Mouse (Mus musculus) limb, embryonic 15.5 days (tissue): ENCODE measurements at regions not wholly inside any gene's neighbourhood (a gene's known extent, or its start where the extent isn't known, plus 50 kb on each side); places are given as distances from the start of the nearest gene placed in this dataset.

Experiments
- ATAC-seq: fragments of 200-750 bp; cut with Nextera tagmentation; 2 replicates; pipeline ENCODE4 v1.8.0; 2017; ENCODE audit warnings: low read depth, moderate TSS enrichment; ENCODE audit not compliant: insufficient number of reproducible peaks, low FRiP score, low TSS enrichment
- H3K27ac ChIP-seq: fragments of 300-500 bp; sonication (generic); 2 replicates; pipeline ENCODE4 v1.5.1; 2015; ENCODE audit warnings: moderate library complexity, mild to moderate bottlenecking, inconsistent platforms
- H3K27me3 ChIP-seq: fragments of 300-500 bp; sonication (generic); 2 replicates; pipeline ENCODE4 v1.6.1; 2015; ENCODE audit warnings: inconsistent platforms
- H3K36me3 ChIP-seq: fragments of 300-500 bp; sonication (generic); 2 replicates; pipeline ENCODE4 v1.6.1; 2015; ENCODE audit warnings: inconsistent platforms
- H3K4me1 ChIP-seq: fragments of 300-500 bp; sonication (generic); 2 replicates; pipeline ENCODE4 v1.6.1; 2015; ENCODE audit warnings: inconsistent platforms
- H3K4me2 ChIP-seq: fragments of 300-500 bp; sonication (generic); 2 replicates; pipeline ENCODE4 v1.6.1; 2015; ENCODE audit warnings: mild to moderate bottlenecking, inconsistent platforms
- H3K4me3 ChIP-seq: fragments of 300-500 bp; sonication (generic); 2 replicates; pipeline ENCODE4 v1.5.1; 2015; ENCODE audit warnings: mild to moderate bottlenecking, inconsistent platforms
- H3K9ac ChIP-seq: fragments of 300-500 bp; sonication (generic); 2 replicates; pipeline ENCODE4 v1.6.1; 2015; ENCODE audit warnings: inconsistent platforms
- H3K9me3 ChIP-seq: fragments of 300-500 bp; sonication (generic); 2 replicates; pipeline ENCODE4 v1.6.1; 2016; ENCODE audit warnings: inconsistent platforms
- WGBS: fragments of 180-500 bp; shearing (Covaris S2); methylation state at CpG from one replicate; pipeline ENCODE4 v1.1.7; 2015; 5-methylcytosine and 5-hydroxymethylcytosine counted together

DNA sequence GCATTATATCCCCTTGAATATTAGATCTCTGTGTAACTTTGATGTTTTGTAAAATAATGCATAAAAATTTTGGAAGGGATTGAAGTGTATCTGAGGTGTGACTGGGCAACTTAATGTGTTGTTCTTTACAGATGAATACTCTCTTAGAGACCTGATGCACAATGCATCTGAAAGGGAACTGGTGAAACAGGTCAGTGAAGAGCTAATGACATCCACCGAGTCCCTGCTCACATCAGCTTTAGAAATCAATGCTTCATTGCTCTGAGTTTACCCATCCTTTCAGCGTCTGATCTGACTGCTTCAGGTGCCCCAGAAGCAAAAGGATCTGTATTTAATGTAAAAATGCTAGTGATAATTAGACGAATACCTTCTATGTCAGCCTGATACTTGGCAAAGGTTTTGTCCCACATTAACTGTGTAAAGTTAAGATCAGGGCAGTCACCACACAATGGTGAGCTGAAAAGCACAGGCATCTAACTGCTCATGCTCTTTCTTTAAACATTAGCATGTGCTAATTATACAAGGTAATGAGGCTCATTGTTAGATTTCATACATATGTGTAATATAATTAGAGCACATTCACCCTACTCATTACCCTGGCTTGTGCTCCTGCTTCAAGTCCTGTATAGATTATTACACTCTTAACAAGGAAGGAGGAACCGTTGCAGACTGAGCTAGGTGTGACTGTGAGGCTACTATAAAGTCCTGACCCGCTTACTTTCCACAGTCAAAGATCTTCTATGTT lies 204.6 kb upstream of the Tlr4 start:
- no peaks in the 10 kb centered on the region for H3K27me3 ChIP-seq
- H3K27ac ChIP-seq = no peak overlapping the region
- no peak for ATAC-seq
- H3K36me3 ChIP-seq = no peaks in the 10 kb centered on the region
- no peaks in the 10 kb centered on the region for H3K9me3 ChIP-seq
- H3K9ac ChIP-seq = no peak overlapping the region
- no peak overlapping the region for H3K4me2 ChIP-seq
- H3K4me1 ChIP-seq = no peaks in the 10 kb centered on the region
- WGBS = 72% methylated on average over 5 of the region's 5 CpGs
- no peak overlapping the region for H3K4me3 ChIP-seq

DNA sequence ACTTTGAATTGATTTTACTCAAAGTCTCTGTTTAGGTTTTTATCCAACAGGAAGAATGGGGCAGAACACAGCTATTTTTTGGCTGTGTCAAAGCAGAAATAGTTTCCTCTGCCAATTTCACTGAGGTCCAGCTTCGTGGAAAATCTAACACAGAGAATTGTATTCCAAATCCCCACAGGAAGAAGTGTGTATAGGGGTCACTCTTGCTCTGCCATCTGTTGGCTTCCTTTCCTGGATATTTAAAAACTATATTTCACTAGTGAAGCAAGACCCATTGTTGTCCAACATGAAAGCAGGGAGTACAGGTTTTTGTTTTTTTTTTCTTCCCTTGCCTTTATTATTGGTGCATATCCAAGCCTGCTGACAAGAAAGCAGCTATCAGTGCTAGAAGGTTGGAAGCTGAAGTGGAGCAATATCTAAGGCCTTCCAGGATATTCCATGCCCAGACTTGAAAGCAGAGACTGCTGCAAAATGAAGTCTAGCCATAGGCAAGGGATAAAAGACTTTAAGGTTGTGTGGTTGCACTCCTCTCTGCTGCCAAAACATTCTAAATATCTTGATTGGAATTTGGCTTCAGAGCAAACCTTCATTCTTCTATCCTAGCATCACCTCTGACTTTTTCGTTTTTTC lies 208.5 kb upstream of the Tlr4 start:
- no peak for ATAC-seq
- H3K4me2 ChIP-seq = no peak overlapping the region
- no peak overlapping the region for H3K9ac ChIP-seq
- H3K9me3 ChIP-seq = no peaks in the 10 kb centered on the region
- no peaks in the 10 kb centered on the region for H3K4me1 ChIP-seq
- no peaks in the 10 kb centered on the region for H3K36me3 ChIP-seq
- no peak overlapping the region for H3K4me3 ChIP-seq
- H3K27ac ChIP-seq = no peak overlapping the region
- H3K27me3 ChIP-seq = no peaks in the 10 kb centered on the region
- WGBS = 56% methylated on average over 2 of the region's 2 CpGs

DNA sequence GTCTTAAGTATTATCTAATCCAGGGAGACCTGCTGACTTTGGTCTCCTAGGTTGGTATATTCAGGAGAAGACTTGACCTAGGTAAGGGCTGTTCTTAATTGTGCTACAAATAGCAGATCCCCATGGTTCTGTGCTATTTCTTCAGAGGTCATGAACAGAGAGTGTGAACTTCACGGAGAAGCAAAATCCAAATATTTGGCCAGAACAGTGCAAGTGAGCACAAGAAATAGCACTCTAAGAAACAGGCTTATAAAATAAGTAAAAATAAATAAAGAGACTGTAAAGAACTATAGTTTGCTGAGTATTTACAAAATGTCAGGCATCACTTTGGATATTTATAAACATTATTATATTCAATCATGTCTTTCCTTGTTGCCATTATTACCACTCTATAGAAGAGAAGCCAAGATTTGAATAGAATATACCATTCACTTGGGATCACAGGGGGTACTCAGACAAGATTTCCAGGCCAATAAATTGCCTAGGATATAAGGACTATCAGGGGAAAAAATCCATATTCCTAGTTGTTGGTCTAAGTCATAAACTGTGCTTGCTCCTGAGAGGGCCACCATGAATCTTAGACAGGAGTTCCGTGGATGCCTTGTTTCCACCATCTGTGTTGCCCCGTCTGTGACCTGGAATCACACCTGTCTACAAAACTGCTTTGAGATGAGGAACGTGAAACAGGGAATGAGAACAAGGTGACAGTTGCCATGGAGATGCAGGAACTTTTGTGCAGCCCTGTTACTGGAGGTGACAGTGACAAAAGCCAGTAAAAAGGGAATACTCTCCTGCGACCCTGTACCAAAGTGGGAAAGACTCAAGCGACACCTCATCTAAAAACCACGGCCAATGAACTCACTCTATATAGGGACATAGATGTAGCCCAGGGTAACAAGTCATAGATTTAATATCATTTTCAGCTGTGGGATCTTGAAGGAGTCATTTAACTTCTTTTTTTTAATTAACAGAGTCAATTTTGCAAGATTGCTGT lies 209.3 kb upstream of the Tlr4 start:
- H3K27me3 ChIP-seq = no peaks in the 10 kb centered on the region
- ATAC-seq = no peak
- WGBS = 43% methylated on average over 7 of the region's 7 CpGs
- H3K4me3 ChIP-seq = no peak overlapping the region
- no peaks in the 10 kb centered on the region for H3K9me3 ChIP-seq
- no peak overlapping the region for H3K27ac ChIP-seq
- no peak overlapping the region for H3K9ac ChIP-seq
- H3K36me3 ChIP-seq = no peaks in the 10 kb centered on the region
- H3K4me2 ChIP-seq = no peak overlapping the region
- no peaks in the 10 kb centered on the region for H3K4me1 ChIP-seq

DNA sequence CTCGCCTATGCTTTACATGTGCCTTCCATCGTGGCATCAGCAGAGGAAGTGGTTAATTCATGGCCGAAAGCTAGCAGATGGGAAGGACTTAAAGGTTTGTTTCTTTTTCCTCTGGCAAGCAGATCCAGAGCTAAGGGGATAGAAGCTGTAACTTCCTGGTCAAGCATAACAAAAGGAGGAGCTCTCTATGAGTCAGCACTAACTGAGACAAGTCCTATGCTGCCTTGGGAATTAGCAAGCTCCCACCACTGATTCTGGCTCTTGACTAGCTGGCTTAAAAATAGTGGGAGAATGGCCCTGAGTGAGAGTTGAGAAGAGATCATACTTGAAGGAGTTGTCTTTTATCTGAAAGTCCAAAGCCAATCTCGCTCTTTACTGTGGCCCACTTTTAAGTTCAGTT lies 210.3 kb upstream of the Tlr4 start:
- Histone ChIP-seq H3K36me3 (no peaks in the 10 kb centered on the region), H3K4me2 (no peak overlapping the region), H3K4me3 (no peak overlapping the region), H3K9ac (no peak overlapping the region), H3K27ac (no peak overlapping the region), H3K9me3 (no peaks in the 10 kb centered on the region), H3K4me1 (no peaks in the 10 kb centered on the region), H3K27me3 (no peaks in the 10 kb centered on the region)
- 70% methylated on average over 4 of the region's 4 CpGs for WGBS
- no peak for ATAC-seq

DNA sequence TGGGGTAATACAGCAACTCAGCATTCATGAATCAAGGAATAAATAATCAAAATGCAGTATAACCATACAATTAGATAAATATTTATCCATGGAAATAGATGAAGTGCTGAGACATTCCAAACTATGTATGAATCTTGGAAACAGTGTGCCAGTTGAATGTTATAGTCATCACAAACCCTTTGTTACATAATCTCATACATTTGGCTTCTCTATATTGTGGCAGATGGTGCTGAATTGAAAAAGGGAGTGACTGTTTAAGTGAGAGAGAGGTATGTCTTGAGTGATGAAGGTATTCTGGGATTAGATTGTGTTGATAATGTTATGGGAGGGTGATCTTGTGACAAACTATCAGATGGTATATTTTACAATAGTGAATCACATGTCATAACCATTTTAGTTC lies 200.4 kb upstream of the Astn2 start:
- Histone ChIP-seq H3K9me3 (no peaks in the 10 kb centered on the region), H3K4me2 (no peak overlapping the region), H3K27me3 (no peaks in the 10 kb centered on the region), H3K36me3 (no peaks in the 10 kb centered on the region), H3K27ac (no peak overlapping the region), H3K4me3 (no peak overlapping the region), H3K4me1 (no peaks in the 10 kb centered on the region), H3K9ac (no peak overlapping the region)
- no peak for ATAC-seq

DNA sequence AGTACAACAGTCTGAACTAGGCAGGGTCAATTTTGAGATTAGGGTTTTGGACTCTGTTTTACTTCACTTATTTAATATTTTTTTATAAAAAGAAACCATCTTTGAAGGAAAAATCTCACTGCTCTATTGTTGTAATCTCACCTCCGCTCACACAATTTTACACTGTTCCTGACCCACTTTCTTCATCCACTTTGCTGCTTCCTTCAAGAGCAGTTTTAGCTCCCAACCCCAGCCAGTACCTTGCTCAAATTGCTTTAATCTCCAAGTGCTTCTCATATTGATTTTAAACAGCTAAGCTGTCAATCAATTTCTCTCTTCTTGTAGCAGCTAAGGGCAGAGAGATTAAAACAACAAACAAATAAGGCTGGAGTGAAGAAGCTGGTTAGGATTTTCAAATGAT lies 194.3 kb upstream of the Astn2 start:
- H3K9ac ChIP-seq = no peak overlapping the region
- no peaks in the 10 kb centered on the region for H3K9me3 ChIP-seq
- no peak overlapping the region for H3K4me3 ChIP-seq
- H3K4me2 ChIP-seq = no peak overlapping the region
- no peaks in the 10 kb centered on the region for H3K27me3 ChIP-seq
- H3K4me1 ChIP-seq = no peaks in the 10 kb centered on the region
- WGBS = 89% methylated on average over 1 of the region's 1 CpGs
- H3K27ac ChIP-seq = no peak overlapping the region
- H3K36me3 ChIP-seq = no peaks in the 10 kb centered on the region
- ATAC-seq = no peak

DNA sequence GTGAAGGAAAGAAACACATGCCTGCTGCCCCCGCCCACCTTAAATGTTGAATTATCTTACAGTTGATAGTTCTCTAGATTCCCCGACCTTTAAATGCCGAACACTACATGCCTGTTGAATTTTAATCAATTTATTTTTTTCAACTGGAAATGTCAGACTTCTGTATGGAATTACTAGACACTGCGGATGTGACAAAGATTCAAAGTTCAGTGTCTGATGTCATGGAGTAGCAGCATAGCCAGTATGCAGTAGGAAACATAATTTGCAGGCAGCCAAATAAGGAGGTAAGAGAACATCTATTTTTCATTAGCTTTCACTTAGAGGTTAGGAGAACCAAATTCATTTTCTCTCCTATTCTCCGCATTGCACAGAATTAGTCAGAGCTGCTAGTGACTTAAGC lies 182.2 kb upstream of the Astn2 start:
- Histone ChIP-seq H3K4me1 (no peaks in the 10 kb centered on the region), H3K36me3 (no peaks in the 10 kb centered on the region), H3K9ac (no peak overlapping the region), H3K9me3 (no peaks in the 10 kb centered on the region), H3K4me3 (no peak overlapping the region), H3K27me3 (no peaks in the 10 kb centered on the region), H3K27ac (no peak overlapping the region), H3K4me2 (no peak overlapping the region)
- ATAC-seq = no peak
- 67% methylated on average over 5 of the region's 5 CpGs for WGBS

DNA sequence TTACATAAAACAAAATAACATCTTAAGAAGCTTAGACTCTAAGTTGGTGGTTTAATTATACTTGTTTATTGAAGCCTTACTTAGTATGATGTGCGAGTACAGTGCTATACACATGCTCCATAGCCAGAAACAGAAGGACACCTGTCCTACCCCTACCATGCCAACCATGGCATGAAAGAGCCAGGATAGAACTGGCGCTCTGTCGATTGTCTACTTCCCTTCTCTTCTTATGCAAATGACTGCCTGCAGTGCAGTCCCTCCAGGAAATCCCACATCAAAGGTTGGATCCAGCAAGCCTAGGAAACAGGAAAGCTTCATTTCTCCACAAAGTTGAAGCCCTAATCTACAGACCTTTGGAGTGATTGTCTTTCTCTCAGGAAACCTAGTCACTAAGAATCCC lies 181.8 kb upstream of the Astn2 start:
- Histone ChIP-seq H3K27ac (no peak overlapping the region), H3K9me3 (no peaks in the 10 kb centered on the region), H3K9ac (no peak overlapping the region), H3K27me3 (no peaks in the 10 kb centered on the region), H3K4me3 (no peak overlapping the region), H3K4me2 (no peak overlapping the region), H3K36me3 (no peaks in the 10 kb centered on the region), H3K4me1 (no peaks in the 10 kb centered on the region)
- WGBS = 32% methylated on average over 3 of the region's 3 CpGs
- no peak for ATAC-seq

DNA sequence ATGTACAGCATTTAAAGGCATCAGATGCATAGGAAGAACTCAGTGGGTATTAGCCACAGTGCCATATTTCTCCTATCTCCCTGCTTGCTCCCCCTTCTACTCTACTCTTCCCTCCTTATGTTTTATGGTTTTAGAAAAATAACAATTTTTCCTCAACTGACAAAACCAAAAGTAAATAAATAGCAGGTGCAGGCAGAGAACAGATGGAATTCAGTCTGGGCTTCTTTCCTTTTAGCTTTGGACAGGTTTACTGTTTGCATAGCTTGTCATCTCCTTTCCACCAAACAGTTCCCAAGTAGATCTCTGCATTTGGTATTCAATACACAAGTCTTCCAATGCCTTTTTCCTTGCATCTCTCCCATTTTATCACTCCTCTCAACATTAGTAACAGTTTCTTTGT lies 152.5 kb upstream of the Astn2 start:
- no peaks in the 10 kb centered on the region for H3K27me3 ChIP-seq
- H3K9me3 ChIP-seq = no peaks in the 10 kb centered on the region
- H3K4me3 ChIP-seq = no peak overlapping the region
- H3K4me1 ChIP-seq = no peaks in the 10 kb centered on the region
- no peak for ATAC-seq
- H3K9ac ChIP-seq = no peak overlapping the region
- no peak overlapping the region for H3K4me2 ChIP-seq
- H3K36me3 ChIP-seq = no peaks in the 10 kb centered on the region
- no peak overlapping the region for H3K27ac ChIP-seq

DNA sequence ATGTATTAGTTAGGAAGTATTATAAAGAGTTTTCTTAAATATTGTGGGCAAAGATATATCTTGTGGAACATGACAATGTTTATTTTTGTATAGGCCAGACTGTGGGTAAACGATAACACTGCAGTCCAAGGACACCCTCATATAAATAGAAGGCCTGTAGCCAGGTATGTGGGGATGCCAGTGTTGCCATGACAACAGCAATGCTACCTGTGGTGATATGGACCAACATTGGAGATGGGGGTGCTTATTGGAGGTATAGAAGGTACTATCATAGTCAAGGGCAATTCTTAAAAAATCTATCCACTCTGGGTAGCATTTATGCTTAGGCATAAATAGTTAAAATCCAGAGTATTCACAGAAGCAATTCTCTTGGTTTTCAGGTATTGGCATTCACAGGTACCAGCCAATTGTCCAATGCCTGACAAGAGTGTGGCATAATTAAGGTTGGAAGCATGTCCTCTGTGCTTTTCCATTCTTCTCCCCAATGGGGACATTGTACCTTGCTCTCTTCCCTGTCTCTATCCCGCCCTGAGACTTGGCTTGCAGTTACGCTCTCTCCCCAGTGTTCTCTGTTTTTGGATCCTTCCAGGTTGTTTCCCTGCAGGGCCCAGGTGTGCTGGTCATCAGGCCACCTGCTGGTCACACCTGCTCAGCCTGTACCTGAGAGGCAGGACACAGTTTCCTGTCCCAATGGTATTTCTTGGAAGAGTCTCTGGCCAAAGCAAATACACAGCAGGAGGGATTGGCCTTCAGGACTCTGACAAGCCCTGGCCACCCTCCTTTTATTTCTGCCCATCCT lies 146.1 kb upstream of the Astn2 start:
- no peak overlapping the region for H3K4me2 ChIP-seq
- no peak overlapping the region for H3K4me3 ChIP-seq
- 84% methylated on average over 3 of the region's 3 CpGs for WGBS
- H3K36me3 ChIP-seq = no peaks in the 10 kb centered on the region
- no peaks in the 10 kb centered on the region for H3K4me1 ChIP-seq
- H3K27ac ChIP-seq = no peak overlapping the region
- H3K9me3 ChIP-seq = no peaks in the 10 kb centered on the region
- H3K27me3 ChIP-seq = no peaks in the 10 kb centered on the region
- no peak for ATAC-seq
- H3K9ac ChIP-seq = no peak overlapping the region

DNA sequence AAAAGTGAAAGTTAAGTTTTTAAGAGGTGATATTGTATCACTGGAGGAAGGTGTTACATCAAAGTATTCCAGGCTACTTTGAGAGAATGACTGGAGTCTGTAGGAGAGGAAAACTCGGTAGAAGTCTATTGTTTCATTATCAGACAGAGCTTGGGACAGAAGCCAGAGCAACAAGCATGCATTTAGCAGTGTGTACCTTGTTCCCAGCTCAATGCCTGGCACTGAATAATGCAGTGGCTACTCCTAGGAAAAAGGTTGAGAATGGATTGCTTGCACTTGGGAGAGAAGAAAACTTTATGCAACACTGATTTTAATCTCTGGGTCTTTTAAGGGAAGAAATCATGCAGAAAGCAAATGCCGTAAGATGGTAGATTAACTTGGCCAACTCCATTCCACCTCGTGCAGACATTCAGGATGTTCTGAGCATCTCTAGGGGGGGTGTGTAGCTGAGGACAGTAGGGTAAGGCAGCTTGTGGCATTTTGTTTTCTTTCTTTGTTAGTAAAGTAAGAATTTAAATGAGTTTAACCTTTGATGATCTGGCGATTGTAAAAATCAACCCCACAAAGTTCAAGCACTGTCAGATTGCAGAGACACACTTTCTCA lies 138.5 kb upstream of the Astn2 start:
- H3K27ac ChIP-seq = no peak overlapping the region
- 61% methylated on average over 4 of the region's 4 CpGs for WGBS
- H3K4me3 ChIP-seq = no peak overlapping the region
- no peaks in the 10 kb centered on the region for H3K9me3 ChIP-seq
- H3K27me3 ChIP-seq = no peaks in the 10 kb centered on the region
- no peak for ATAC-seq
- no peaks in the 10 kb centered on the region for H3K36me3 ChIP-seq
- no peaks in the 10 kb centered on the region for H3K4me1 ChIP-seq
- H3K4me2 ChIP-seq = no peak overlapping the region
- no peak overlapping the region for H3K9ac ChIP-seq
